Mouse (Mus musculus): Measurements from ENCODE around the gene Mrgprd. TPM values are rescaled to one million over a fixed set of nuclear protein-coding genes. Genes with fewer than 3 reads are reported as not detected.

The Mrgprd gene
- polyA plus RNA-seq, 1 experiment from 2014 or later: not detected

Other genes starting within 250 kb of the Mrgprd start
- 0.34 TPM in 1 of 2 replicates, not detected in the other for gene 1810010D01Rik, start 106.7 kb upstream of the Mrgprd start, polyA plus RNA-seq (2015; fragmentation: Nextera tagmentation; extraction: Ambion mirVana)
- gene Tpcn2, start 30.8 kb upstream of the Mrgprd start, polyA plus RNA-seq (2015; fragmentation: Nextera tagmentation; extraction: Ambion mirVana): 5.4 and 5.5 TPM in 2 replicates
- 1.6 and 2.2 TPM in 2 replicates for gene Mrgprf, start 14.0 kb upstream of the Mrgprd start, polyA plus RNA-seq (2015; fragmentation: Nextera tagmentation; extraction: Ambion mirVana)

Data from heart, embryonic 16.5 days (tissue).